Mouse (Mus musculus) MEL (cell line): Measurements from ENCODE around the gene Shb. TPM values are rescaled to one million over a fixed set of nuclear protein-coding genes. Genes with fewer than 3 reads are reported as not detected.

ENCODE experiments used
- DNase-seq: peaks from one replicate; pipeline ENCODE4 v3.0.0; 2011; ENCODE audit warnings: low read depth, low spot score
- H3K27ac ChIP-seq: 2 replicates; pipeline ENCODE4 v1.5.1; 2012; ENCODE audit warnings: low read depth, mild to moderate bottlenecking, control low read depth, low read length, moderate library complexity; ENCODE audit not compliant: control insufficient read depth
- H3K27me3 ChIP-seq, 2 experiments: fragments of 150-350 bp in 1 of 2; sonication (generic) in 1 of 2; 2 replicates each; pipeline ENCODE4 v1.6.1; 2012; ENCODE audit warnings: low read length in 2 of 2, mild to moderate bottlenecking in 2 of 2, improper control_type of control experiment in 1 of 2, moderate library complexity in 1 of 2; ENCODE audit not compliant: insufficient read depth in 2 of 2, control insufficient read depth in 1 of 2
- H3K36me3 ChIP-seq, 2 experiments: 2 replicates each; pipeline ENCODE4 v1.6.1; 2012 to 2014; ENCODE audit warnings: low read length in 2 of 2, improper control_type of control experiment in 1 of 2, inconsistent platforms in 1 of 2, mild to moderate bottlenecking in 1 of 2; ENCODE audit not compliant: insufficient read depth in 2 of 2, control insufficient read depth in 1 of 2
- H3K4me1 ChIP-seq, 2 experiments: fragments of 150-350 bp in 1 of 2; sonication (generic) in 1 of 2; 2 replicates each; pipeline ENCODE4 v1.6.1; 2012; ENCODE audit warnings: low read length in 2 of 2, improper control_type of control experiment in 1 of 2, mild to moderate bottlenecking in 1 of 2; ENCODE audit not compliant: insufficient read depth in 2 of 2, control insufficient read depth in 1 of 2
- H3K4me3 ChIP-seq, 2 experiments: fragments of 150-350 bp in 1 of 2; sonication (generic) in 1 of 2; 2 replicates each; pipeline ENCODE4 v1.5.1; 2012; ENCODE audit warnings: low read depth in 2 of 2, low read length in 2 of 2, mild to moderate bottlenecking in 2 of 2, moderate library complexity in 2 of 2, control low read depth in 1 of 2, improper control_type of control experiment in 1 of 2; ENCODE audit not compliant: control insufficient read depth in 1 of 2, insufficient read depth in 1 of 2
- H3K79me2 ChIP-seq: 2 replicates; pipeline ENCODE4 v1.6.1; 2012; ENCODE audit warnings: mild to moderate bottlenecking, low read length, moderate library complexity; ENCODE audit not compliant: control insufficient read depth, poor library complexity, insufficient read depth
- H3K9ac ChIP-seq: 2 replicates; pipeline ENCODE4 v1.6.1; 2012; ENCODE audit warnings: low read depth, mild to moderate bottlenecking, control low read depth, low read length, moderate library complexity; ENCODE audit not compliant: control insufficient read depth, poor library complexity, severe bottlenecking
- H3K9me3 ChIP-seq: fragments of 150-350 bp; sonication (generic); replicated peaks from 2 replicates; pipeline ENCODE4 v1.6.1; 2012; ENCODE audit warnings: mild to moderate bottlenecking, low read length, improper control_type of control experiment, moderate library complexity; ENCODE audit not compliant: insufficient read depth
- BHLHE40 ChIP-seq: IDR thresholded peaks from 2 replicates; pipeline ENCODE4 v1.6.1; 2012; ENCODE audit warnings: low read depth, mild to moderate bottlenecking, inconsistent platforms, low read length, improper control_type of control experiment, borderline replicate concordance
- CHD2 ChIP-seq: IDR thresholded peaks from 2 replicates; pipeline ENCODE4 v1.6.1; 2011; ENCODE audit warnings: low read length, improper control_type of control experiment
- CTCF ChIP-seq, 3 experiments: IDR thresholded peaks in 2 of 3; conservative IDR thresholded peaks in 1 of 3; 2 replicates each; pipeline ENCODE4 v1.5.1; 2011 to 2012; ENCODE audit warnings: low read length in 3 of 3, low read depth in 2 of 3, mild to moderate bottlenecking in 2 of 3, improper control_type of control experiment in 1 of 3, inconsistent platforms in 1 of 3, mixed read lengths in 1 of 3, moderate library complexity in 1 of 3; ENCODE audit not compliant: control insufficient read depth in 1 of 3, insufficient read depth in 1 of 3, poor library complexity in 1 of 3, severe bottlenecking in 1 of 3
- E2F4 ChIP-seq: IDR thresholded peaks from 2 replicates; pipeline ENCODE4 v1.6.1; 2011; ENCODE audit warnings: low read depth, low read length, improper control_type of control experiment, borderline replicate concordance
- ELF1 ChIP-seq: IDR thresholded peaks from 2 replicates; pipeline ENCODE4 v1.6.1; 2014; ENCODE audit warnings: low read depth, mild to moderate bottlenecking, inconsistent platforms, low read length, improper control_type of control experiment, moderate library complexity
- EP300 ChIP-seq, 2 experiments: IDR thresholded peaks; 2 replicates each; pipeline ENCODE4 v1.6.1; 2011; ENCODE audit warnings: improper control_type of control experiment in 2 of 2, low read length in 2 of 2, low read depth in 1 of 2, mild to moderate bottlenecking in 1 of 2
- ETS1 ChIP-seq: IDR thresholded peaks from 2 replicates; pipeline ENCODE4 v1.6.1; 2012; ENCODE audit warnings: low read depth, mild to moderate bottlenecking, inconsistent platforms, low read length, improper control_type of control experiment, moderate library complexity
- GABPA ChIP-seq: IDR thresholded peaks from 2 replicates; pipeline ENCODE4 v1.6.1; 2012; ENCODE audit warnings: low read depth, mild to moderate bottlenecking, inconsistent platforms, low read length, improper control_type of control experiment, moderate library complexity
- GATA1 ChIP-seq: IDR thresholded peaks from 2 replicates; pipeline ENCODE4 v1.6.1; 2011; ENCODE audit warnings: low read depth, low read length, improper control_type of control experiment
- HCFC1 ChIP-seq: IDR thresholded peaks from 2 replicates; pipeline ENCODE4 v1.6.1; 2012; ENCODE audit warnings: low read depth, mild to moderate bottlenecking, inconsistent platforms, low read length, improper control_type of control experiment, moderate library complexity
- JUND ChIP-seq: IDR thresholded peaks from 2 replicates; pipeline ENCODE4 v1.6.1; 2011; ENCODE audit warnings: low read depth, mild to moderate bottlenecking, improper control_type of control experiment, low read length
- KAT2A ChIP-seq: conservative IDR thresholded peaks from 2 replicates; pipeline ENCODE4 v1.6.1; 2012; ENCODE audit warnings: low read depth, low read length, improper control_type of control experiment, inconsistent platforms
- MAX ChIP-seq: IDR thresholded peaks from 2 replicates; pipeline ENCODE4 v1.6.1; 2011; ENCODE audit warnings: low read length, improper control_type of control experiment
- MAZ ChIP-seq: IDR thresholded peaks from 2 replicates; pipeline ENCODE4 v1.6.1; 2012; ENCODE audit warnings: low read depth, mild to moderate bottlenecking, inconsistent platforms, low read length, improper control_type of control experiment
- MXI1 ChIP-seq: IDR thresholded peaks from 2 replicates; pipeline ENCODE4 v1.6.1; 2011; ENCODE audit warnings: mild to moderate bottlenecking, low read depth, low read length, improper control_type of control experiment
- MYB ChIP-seq: IDR thresholded peaks from 2 replicates; pipeline ENCODE4 v1.6.1; 2011; ENCODE audit warnings: mild to moderate bottlenecking, low read depth, low read length, improper control_type of control experiment
- NELFE ChIP-seq: IDR thresholded peaks from 2 replicates; pipeline ENCODE4 v1.6.1; 2011; ENCODE audit warnings: low read depth, low read length, improper control_type of control experiment
- NRF1 ChIP-seq: IDR thresholded peaks from 2 replicates; pipeline ENCODE4 v1.6.1; 2014; ENCODE audit warnings: low read depth, mild to moderate bottlenecking, inconsistent platforms, low read length, improper control_type of control experiment, moderate library complexity; ENCODE audit not compliant: poor library complexity, insufficient read depth, severe bottlenecking
- POLR2A ChIP-seq, 2 experiments: IDR thresholded peaks; 2 replicates each; pipeline ENCODE4 v1.6.1; 2011 to 2012; ENCODE audit warnings: low read length in 2 of 2, mild to moderate bottlenecking in 2 of 2, control low read depth in 1 of 2, improper control_type of control experiment in 1 of 2, low read depth in 1 of 2, moderate library complexity in 1 of 2; ENCODE audit not compliant: control insufficient read depth in 1 of 2, insufficient read depth in 1 of 2, poor library complexity in 1 of 2
- POLR2AphosphoS2 ChIP-seq: IDR thresholded peaks from 2 replicates; pipeline ENCODE4 v1.6.1; 2011; ENCODE audit warnings: low read length, improper control_type of control experiment
- POLR2AphosphoS5 ChIP-seq: IDR thresholded peaks from 2 replicates; pipeline ENCODE4 v1.6.1; 2012; ENCODE audit warnings: low read depth, borderline replicate concordance, mild to moderate bottlenecking, inconsistent platforms, low read length, moderate library complexity, mixed read lengths
- RCOR1 ChIP-seq: IDR thresholded peaks from 2 replicates; pipeline ENCODE4 v1.6.1; 2012; ENCODE audit warnings: low read depth, mild to moderate bottlenecking, inconsistent platforms, low read length, improper control_type of control experiment
- SIN3A ChIP-seq: IDR thresholded peaks from 2 replicates; pipeline ENCODE4 v1.6.1; 2012; ENCODE audit warnings: low read length, improper control_type of control experiment, inconsistent platforms
- TAL1 ChIP-seq: IDR thresholded peaks from 2 replicates; pipeline ENCODE4 v1.6.1; 2012; ENCODE audit warnings: mild to moderate bottlenecking, inconsistent platforms, low read length, moderate library complexity, mixed read lengths
- TBP ChIP-seq: IDR thresholded peaks from 2 replicates; pipeline ENCODE4 v1.8.0; 2011; ENCODE audit warnings: low read depth, low read length, improper control_type of control experiment
- TCF12 ChIP-seq: IDR thresholded peaks from 2 replicates; pipeline ENCODE4 v1.6.1; 2014; ENCODE audit warnings: low read depth, mild to moderate bottlenecking, inconsistent platforms, low read length, improper control_type of control experiment, moderate library complexity
- UBTF ChIP-seq: IDR thresholded peaks from 2 replicates; pipeline ENCODE4 v1.6.1; 2012; ENCODE audit warnings: low read depth, mild to moderate bottlenecking, inconsistent platforms, low read length, improper control_type of control experiment, moderate library complexity, borderline replicate concordance; ENCODE audit not compliant: insufficient read depth
- USF1 ChIP-seq: IDR thresholded peaks from 2 replicates; pipeline ENCODE4 v1.6.1; 2014; ENCODE audit warnings: low read depth, mild to moderate bottlenecking, inconsistent platforms, low read length, improper control_type of control experiment, moderate library complexity
- ZNF384 ChIP-seq: IDR thresholded peaks from 2 replicates; pipeline ENCODE4 v1.6.1; 2012; ENCODE audit warnings: low read depth, mild to moderate bottlenecking, inconsistent platforms, low read length, improper control_type of control experiment
- polyA plus RNA-seq, 2 experiments: library from polyadenylated mRNA; stranded (reverse) in 1 of 2; unstranded in 1 of 2; fragments of >175 nt in 1 of 2; fragments of >200 nt in 1 of 2; gene quantifications; 2 replicates each; pipeline versions ENCODE4 v1.2.1 to v1.2.4; 2012; ENCODE audit warnings: low replicate concordance in 2 of 2, low read depth in 1 of 2; ENCODE audit not compliant: insufficient read length in 2 of 2, insufficient read depth in 1 of 2, missing spikeins in 1 of 2
- total RNA-seq: library from RNA; depleted of rRNA; stranded (reverse); fragments of 300-350 nt; gene quantifications from 2 replicates; pipeline ENCODE4 v1.2.3, GENCODE M21; 2012

Shb gene
- total and polyA plus RNA-seq, 3 experiments: 5.2 to 13.9 TPM; not detected in 1

- H3K27me3 ChIP-seq: peaks cover 0 to 2% of the 10 kb centered on the region in 2 experiments; a peak in 1 of 4 replicates
- TF ChIP-seq RCOR1 (no peak), CTCF (IDR thresholded peaks at IDR 0.05 in 2 of 3, conservative IDR thresholded peaks at IDR 0.05 in 1 of 3; ENCODE audit: control insufficient read depth in 1 of 3, insufficient read depth in 1 of 3, low read depth in 2 of 3, low read length in 3 of 3, poor library complexity in 1 of 3, severe bottlenecking in 1 of 3) (no peak), UBTF (no peak), JUND (no peak), EP300 (IDR thresholded peaks at IDR 0.05; ENCODE audit: low read depth in 1 of 2, low read length in 2 of 2) (no peak), ELF1 (no peak), GABPA (no peak), HCFC1 (no peak), TCF12 (no peak), TAL1 (no peak), NRF1 (no peak), E2F4 (no peak), KAT2A (no peak), GATA1 (no peak), NELFE (no peak), BHLHE40 (no peak), TBP (no peak)
- H3K79me2 ChIP-seq: no peaks in the 10 kb centered on the region
- no peak overlapping the region for H3K27ac ChIP-seq
- no peak for DNase-seq
- no peaks in the 10 kb centered on the region for H3K36me3 ChIP-seq
- H3K4me3 ChIP-seq: no peak overlapping the region
- H3K9me3 ChIP-seq: no peaks in the 10 kb centered on the region
- no peak overlapping the region for H3K9ac ChIP-seq
- peaks cover 3 to 4% of the 10 kb centered on the region in 2 experiments; a peak in 2 of 4 replicates for H3K4me1 ChIP-seq
Observed at GRCm38 (mm10) chr4:45540151-45540933, 8.1 kb upstream of the Shb start.

GRCm38 (mm10) chr4:45539187-45539586 lies 6.9 kb upstream of the Shb start:
- Histone ChIP-seq H3K9ac (no peak overlapping the region), H3K36me3 (no peaks in the 10 kb centered on the region), H3K27me3 (0 out of 4 replicates have a peak, but pooled peaks cover 0 to 2% of the 10 kb centered on the region in 2 experiments), H3K4me1 (peaks cover 3 to 4% of the 10 kb centered on the region in 2 experiments; a peak in 2 of 4 replicates), H3K79me2 (no peaks in the 10 kb centered on the region), H3K27ac (no peak overlapping the region), H3K4me3 (no peak overlapping the region), H3K9me3 (no peaks in the 10 kb centered on the region)
- no peak for DNase-seq
- no peak for TF ChIP-seq NELFE
- no peak for TF ChIP-seq MYB
- no peak for TF ChIP-seq MAZ
- TF ChIP-seq MAX: no peak
- TF ChIP-seq ETS1: 0 out of 2 replicates have a peak, but pooled peaks have one; percentile 6
- TF ChIP-seq TBP: no peak
- no peak for TF ChIP-seq TCF12
- TF ChIP-seq SIN3A: no peak
- peak; percentile 92 for TF ChIP-seq ZNF384
- no peak for TF ChIP-seq JUND
- no peak for TF ChIP-seq POLR2AphosphoS2
- 0 out of 4 replicates have a peak, but pooled peaks of 1 of the 2 experiments have one; percentile 19 for TF ChIP-seq EP300 (IDR thresholded peaks at IDR 0.05; ENCODE audit: low read depth in 1 of 2, low read length in 2 of 2)
- TF ChIP-seq POLR2AphosphoS5: no peak
- no peak for TF ChIP-seq CHD2
- no peak for TF ChIP-seq MXI1
- TF ChIP-seq ELF1: 0 out of 2 replicates have a peak, but pooled peaks have one; percentile 24
- TF ChIP-seq GABPA: no peak
- no peak for TF ChIP-seq USF1
- TF ChIP-seq BHLHE40: no peak
- TF ChIP-seq POLR2A (IDR thresholded peaks at IDR 0.05; ENCODE audit: control insufficient read depth in 1 of 2, insufficient read depth in 1 of 2, low read depth in 1 of 2, low read length in 2 of 2, poor library complexity in 1 of 2): no peak
- no peak for TF ChIP-seq NRF1
- no peak for TF ChIP-seq CTCF (IDR thresholded peaks at IDR 0.05 in 2 of 3, conservative IDR thresholded peaks at IDR 0.05 in 1 of 3; ENCODE audit: control insufficient read depth in 1 of 3, insufficient read depth in 1 of 3, low read depth in 2 of 3, low read length in 3 of 3, poor library complexity in 1 of 3, severe bottlenecking in 1 of 3)
